Mouse (Mus musculus) midbrain, postnatal 0 days (tissue): ENCODE data around the gene Cacng7. TPM values are rescaled to one million over a fixed set of nuclear protein-coding genes. Genes with fewer than 3 reads are reported as not detected.

ENCODE experiments used
- ATAC-seq: fragments of 200-750 bp; cut with Nextera tagmentation; 2 replicates; pipeline ENCODE4 v1.8.0; 2017; ENCODE audit warnings: moderate number of reproducible peaks, mild to moderate bottlenecking, moderate TSS enrichment, moderate library complexity; ENCODE audit not compliant: low FRiP score
- DNase-seq: peaks from one replicate; pipeline ENCODE4 v3.0.0-alpha.2; 2015; ENCODE audit warnings: low spot score
- H3K27ac ChIP-seq: fragments of 300-500 bp; sonication (generic); 2 replicates; pipeline ENCODE4 v1.5.1; 2014; ENCODE audit warnings: low read depth, mild to moderate bottlenecking, low read length, mixed read lengths
- H3K27me3 ChIP-seq: fragments of 300-500 bp; sonication (generic); 2 replicates; pipeline ENCODE4 v1.6.1; 2014; ENCODE audit warnings: low read length, control low read depth, mixed read lengths; ENCODE audit not compliant: insufficient read depth
- H3K36me3 ChIP-seq: fragments of 300-500 bp; sonication (generic); 2 replicates; pipeline ENCODE4 v1.6.1; 2014; ENCODE audit warnings: low read length, control low read depth, mixed read lengths; ENCODE audit not compliant: insufficient read depth
- H3K4me1 ChIP-seq: fragments of 300-500 bp; sonication (generic); 2 replicates; pipeline ENCODE4 v1.6.1; 2014; ENCODE audit warnings: mild to moderate bottlenecking, control low read depth, antibody characterized with exemption, low read length, mixed read lengths; ENCODE audit not compliant: insufficient read depth
- H3K4me2 ChIP-seq: fragments of 300-500 bp; sonication (generic); 2 replicates; pipeline ENCODE4 v1.6.1; 2014; ENCODE audit warnings: low read depth, mild to moderate bottlenecking, low read length, mixed read lengths; ENCODE audit not compliant: poor library complexity, severe bottlenecking
- H3K4me3 ChIP-seq: fragments of 300-500 bp; sonication (generic); 2 replicates; pipeline ENCODE4 v1.5.1; 2014; ENCODE audit warnings: low read depth, mild to moderate bottlenecking, low read length, moderate library complexity
- H3K9ac ChIP-seq: fragments of 300-500 bp; sonication (generic); replicated peaks from 2 replicates; pipeline ENCODE4 v1.6.1; 2014; ENCODE audit warnings: mild to moderate bottlenecking, low read length, moderate library complexity, mixed read lengths; ENCODE audit not compliant: poor library complexity, severe bottlenecking
- H3K9me3 ChIP-seq: fragments of 300-500 bp; sonication (generic); 2 replicates; pipeline ENCODE4 v1.6.1; 2016; ENCODE audit warnings: low read length, control low read depth
- CTCF ChIP-seq: IDR thresholded peaks from 2 replicates; pipeline ENCODE4 v1.5.1; 2016; ENCODE audit warnings: antibody characterized with exemption, mild to moderate bottlenecking
- WGBS: fragments of 180-500 bp; shearing (Covaris S2); extraction: QIAGEN DNeasy Blood & Tissue Kit; methylation state at CpG from one replicate; pipeline ENCODE4 v1.1.7; 2014; 5-methylcytosine and 5-hydroxymethylcytosine counted together
- polyA plus RNA-seq: library from polyadenylated mRNA; unstranded; fragments of >200 nt; fragmentation: Nextera tagmentation; extraction: Ambion mirVana; gene quantifications from 2 replicates; pipeline ENCODE4 v1.2.1, GENCODE M21; 2015
- total RNA-seq: library from RNA; depleted of rRNA; stranded (reverse); fragments of >200 nt; gene quantifications from 2 replicates; pipeline ENCODE4 v1.2.3, GENCODE M21; 2014

Cacng7 gene
- total and polyA plus RNA-seq, 2 experiments from 2014 or later: 3.7 to 115 TPM

- H3K4me1 ChIP-seq: peaks cover 11% of the 10 kb centered on the region; the same call in 1 of the 2 replicates
These were observed 57.0 kb downstream of the Cacng7 start for GRCm38 (mm10) chr7:3389444-3390412.

DNA sequence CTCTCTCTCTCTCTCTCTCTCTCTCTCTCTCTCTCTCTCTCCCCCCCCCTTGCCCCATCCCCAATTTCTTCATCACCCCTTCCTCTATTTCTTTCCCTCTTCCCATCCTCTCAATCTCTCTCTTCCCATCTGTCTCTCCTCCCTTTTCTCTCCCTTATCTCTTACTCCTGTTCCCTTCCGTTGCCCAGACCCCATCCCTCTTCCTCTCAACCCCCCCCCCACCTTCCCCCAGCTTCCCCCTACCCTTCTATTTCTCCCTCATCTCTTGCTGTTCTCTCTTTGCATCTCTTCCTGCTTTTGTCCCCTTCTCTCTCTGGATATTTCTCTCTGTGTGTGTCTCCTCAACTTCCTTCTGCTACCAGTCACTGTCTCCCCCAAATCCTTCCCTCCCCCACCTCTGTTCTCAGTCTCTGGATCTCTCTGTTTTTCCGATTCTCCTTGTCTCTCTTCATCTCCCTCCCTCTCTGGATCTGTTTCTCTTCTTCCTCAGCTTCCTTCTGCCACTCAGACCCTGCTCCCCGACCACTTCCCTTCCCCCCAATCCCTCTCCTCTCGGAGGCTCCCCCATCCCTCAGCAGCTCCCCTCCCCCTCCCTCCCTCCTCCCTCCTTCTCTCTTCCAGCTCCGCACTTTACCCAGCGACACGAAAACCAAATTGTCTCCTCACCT is 57.8 kb downstream of the Cacng7 start, which contains the start of gene Cacng8:
Gene Cacng8, plus strand, starts transcription at position 271 of the 668 bp plus-strand sequence.
- H3K27ac ChIP-seq: peak within 1 kb of the TSS; percentile 57
- peak; percentile 53 for DNase-seq
- peak within 1 kb of the TSS; percentile 82 for H3K4me2 ChIP-seq
- H3K4me3 ChIP-seq: peak within 1 kb of the TSS; percentile 54
- peak within 1 kb of the TSS; percentile 70 for H3K9ac ChIP-seq
- peaks cover 11% of the 10 kb centered on the region; the same call in 1 of the 2 replicates for H3K4me1 ChIP-seq
- ATAC-seq: peak; percentile 36
- no peak for TF ChIP-seq CTCF
- 0% methylated on average over 7 of the region's 7 CpGs for WGBS
- no peaks in the 10 kb centered on the region for H3K9me3 ChIP-seq
- no peaks in the 10 kb centered on the region for H3K27me3 ChIP-seq
- H3K36me3 ChIP-seq: peaks cover 2% of the 10 kb centered on the region; the same call in 1 of the 2 replicates

More at GRCm38 (mm10) chr7:3389444-3390412, 57.0 kb downstream of the Cacng7 start:
- H3K27me3 ChIP-seq: no peaks in the 10 kb centered on the region
- DNase-seq (peak; percentile 80), ATAC-seq (peak; percentile 64; the same call in 1 of the 2 replicates)
- peak overlapping the region; percentile 70 for H3K9ac ChIP-seq
- WGBS: 1% methylated on average over 16 of the region's 17 CpGs
- H3K4me3 ChIP-seq: peak overlapping the region; percentile 54
- H3K4me2 ChIP-seq: peak overlapping the region; percentile 82
- H3K27ac ChIP-seq: peak overlapping the region; percentile 57
- no peak for TF ChIP-seq CTCF
- no peaks in the 10 kb centered on the region for H3K36me3 ChIP-seq
- H3K9me3 ChIP-seq: no peaks in the 10 kb centered on the region

DNA sequence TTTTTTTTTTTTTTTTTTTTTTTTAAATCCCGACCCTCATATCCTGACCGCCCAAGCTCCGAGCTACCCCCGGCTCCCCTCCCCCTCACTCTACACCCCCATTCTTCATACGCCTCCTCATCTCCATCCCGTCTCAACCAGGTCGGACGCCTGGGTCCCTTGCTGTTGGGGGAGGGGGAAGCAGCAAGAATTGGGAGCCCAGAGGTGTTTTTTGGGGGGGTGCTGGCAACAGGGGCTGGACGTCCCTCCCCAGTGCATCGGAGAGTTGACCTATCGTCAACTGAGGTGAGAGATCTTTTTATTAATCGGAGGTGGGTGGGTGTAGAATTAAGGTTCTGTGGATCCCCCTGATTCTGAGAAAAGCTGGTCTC is 58.3 kb downstream of the Cacng7 start:
- H3K4me1 ChIP-seq: peaks cover 11% of the 10 kb centered on the region; the same call in 1 of the 2 replicates
- 5% methylated on average over 11 of the region's 12 CpGs for WGBS
- TF ChIP-seq CTCF: no peak

DNA sequence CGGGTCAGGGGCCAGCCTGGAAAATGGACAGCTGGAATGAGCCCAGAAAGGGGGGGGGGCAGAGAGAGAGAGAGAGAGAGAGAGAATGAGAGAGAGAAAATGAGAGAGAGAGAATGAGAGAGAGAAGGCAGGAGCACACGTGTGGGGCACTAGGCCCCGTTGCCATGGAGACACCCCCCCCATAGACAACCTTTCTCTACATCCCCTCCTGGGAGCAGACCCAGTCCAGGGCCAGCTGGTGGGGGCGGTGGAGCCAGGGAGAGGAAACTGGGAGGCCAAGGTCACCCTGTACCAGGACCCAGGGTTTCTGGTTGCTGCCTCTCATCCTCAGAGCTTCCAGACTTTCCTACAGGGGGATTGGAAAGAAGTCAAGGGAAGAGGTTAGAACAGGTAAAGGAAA is 59.1 kb downstream of the Cacng7 start:
- no peaks in the 10 kb centered on the region for H3K27me3 ChIP-seq
- H3K27ac ChIP-seq: 0 out of 2 replicates have a peak overlapping the region, but pooled peaks have one; percentile 52
- peaks cover 11% of the 10 kb centered on the region; the same call in 1 of the 2 replicates for H3K4me1 ChIP-seq
- no peak for TF ChIP-seq CTCF
- no peaks in the 10 kb centered on the region for H3K9me3 ChIP-seq
- 10% methylated on average over 3 of the region's 4 CpGs for WGBS
- peak overlapping the region; percentile 70; the same call in 1 of the 2 replicates for H3K9ac ChIP-seq
- H3K36me3 ChIP-seq: peaks cover 2% of the 10 kb centered on the region; the same call in 1 of the 2 replicates
- DNase-seq (peak; percentile 44), ATAC-seq (peak; percentile 50; the same call in 1 of the 2 replicates)
- peak overlapping the region; percentile 54 for H3K4me3 ChIP-seq
- H3K4me2 ChIP-seq: peak overlapping the region; percentile 82

More for the DNA sequence above, 58.3 kb downstream of the Cacng7 start:
- peak; percentile 21; the same call in 1 of the 2 replicates for ATAC-seq
- peak overlapping the region; percentile 52; the same call in 1 of the 2 replicates for H3K27ac ChIP-seq
- H3K27me3 ChIP-seq: no peaks in the 10 kb centered on the region
- H3K4me3 ChIP-seq: peak overlapping the region; percentile 54
- H3K36me3 ChIP-seq: peaks cover 2% of the 10 kb centered on the region; the same call in 1 of the 2 replicates
- H3K9me3 ChIP-seq: no peaks in the 10 kb centered on the region
- H3K4me2 ChIP-seq: peak overlapping the region; percentile 82
- no peak for DNase-seq
- H3K9ac ChIP-seq: peak overlapping the region; percentile 70

GRCm38 (mm10) chr7:3397355-3397754 is 64.6 kb downstream of the Cacng7 start:
- Histone ChIP-seq H3K27me3 (no peaks in the 10 kb centered on the region), H3K27ac (no peak overlapping the region), H3K36me3 (peaks cover 2% of the 10 kb centered on the region; the same call in 1 of the 2 replicates), H3K4me1 (peaks cover 7% of the 10 kb centered on the region), H3K9ac (no peak overlapping the region), H3K9me3 (no peaks in the 10 kb centered on the region), H3K4me2 (peak overlapping the region; percentile 15), H3K4me3 (no peak overlapping the region)
- no peak for ATAC-seq
- no peak for DNase-seq
- WGBS: 45% methylated on average over 10 of the region's 10 CpGs
- no peak for TF ChIP-seq CTCF
